Mouse (Mus musculus): ENCODE measurements around the gene Etv2.
A peak's percentile ranks its signal among the peaks of the same experiment; 100 is the strongest.

Gene Etv2

DNA sequence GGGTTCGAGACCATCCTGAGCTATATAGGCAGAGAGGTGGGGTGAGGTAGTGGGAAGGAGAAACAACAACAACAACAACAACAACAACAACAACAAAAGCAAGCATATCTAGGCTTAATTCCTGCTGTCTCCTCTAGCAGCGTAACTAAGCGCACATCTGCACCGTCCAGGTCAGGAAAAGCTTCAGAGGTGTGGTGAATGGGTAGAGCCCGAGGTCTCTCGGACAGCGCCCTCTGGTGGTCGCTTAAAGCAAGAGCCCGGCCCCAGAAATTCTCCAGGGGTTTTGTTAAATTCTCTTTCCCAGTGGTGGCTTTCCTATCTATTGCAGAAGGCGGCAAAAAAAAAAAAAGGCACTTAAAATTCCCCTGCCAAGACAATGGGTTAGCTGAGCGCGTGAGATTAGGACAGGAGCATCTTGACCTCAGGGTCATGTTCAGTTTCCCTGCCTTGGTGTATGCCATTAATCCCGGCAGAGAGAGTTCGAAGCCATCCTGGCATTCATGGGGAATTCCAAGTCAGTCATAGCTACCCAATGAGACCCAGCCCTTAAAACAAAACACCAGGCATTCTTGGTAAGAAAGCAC, 22.0 kb downstream of the Etv2 start:
- DNase-seq = peak; percentile 57 to 76

DNA sequence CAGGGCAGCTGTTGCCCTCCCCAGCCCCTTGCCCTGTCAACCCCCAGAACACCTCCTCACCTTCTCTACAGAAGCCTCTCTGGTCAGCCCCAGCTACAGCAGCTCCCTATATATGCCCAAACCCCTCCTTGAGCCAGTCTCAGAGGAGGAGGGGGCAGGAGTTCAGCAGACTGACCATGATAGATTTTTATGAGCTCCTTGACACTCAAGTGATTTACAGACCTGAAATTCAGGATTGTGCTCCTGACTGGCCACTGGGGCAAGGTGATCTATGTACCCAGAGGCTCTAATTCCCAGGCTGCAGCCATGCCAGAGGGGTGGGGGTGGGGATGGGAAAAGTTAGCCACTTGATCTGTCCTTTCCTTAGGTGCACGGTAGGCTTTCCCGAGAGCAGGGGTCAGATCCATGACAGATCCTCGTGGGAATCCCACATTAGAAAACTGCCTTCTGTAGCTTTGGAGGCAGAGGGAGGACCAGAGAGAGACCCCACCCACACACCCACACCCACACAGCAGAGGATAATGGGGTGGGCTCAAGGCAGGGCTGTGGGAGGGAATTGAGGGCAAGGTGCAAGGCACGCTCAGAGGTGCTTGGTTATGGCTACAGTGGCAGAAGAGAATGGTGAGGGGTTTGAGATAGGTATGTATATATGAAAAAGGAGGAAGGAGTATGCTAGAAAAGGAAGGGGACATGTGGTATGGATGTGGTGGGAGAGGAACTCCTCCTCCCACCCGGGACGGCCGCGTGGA, 22.8 kb downstream of the Etv2 start, which contains the start of gene Upk1a:
Upk1a (minus strand) TSS at position 194 of the 749 bp plus-strand sequence.
- DNase-seq = no peak

DNA sequence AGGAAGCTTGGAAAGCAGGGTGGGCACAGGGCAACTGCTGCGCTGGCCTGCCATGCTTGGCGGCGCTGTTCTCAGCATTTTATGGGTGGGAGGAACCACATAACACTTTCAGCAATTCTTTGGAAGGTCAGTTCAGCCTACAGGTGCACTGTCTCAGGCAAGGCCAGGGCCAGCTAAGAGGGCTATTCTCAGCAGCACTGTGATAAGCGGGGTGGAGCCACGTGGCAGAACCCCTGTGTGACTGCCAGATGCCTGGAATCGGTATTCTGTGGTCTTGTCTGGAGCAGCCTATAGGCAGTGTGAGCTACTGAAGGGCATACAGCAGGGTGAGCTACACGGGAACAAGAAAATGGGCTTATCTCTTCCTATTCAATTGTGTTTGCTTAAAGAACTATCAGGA, 25.6 kb downstream of the Etv2 start:
- no peak for DNase-seq

DNA sequence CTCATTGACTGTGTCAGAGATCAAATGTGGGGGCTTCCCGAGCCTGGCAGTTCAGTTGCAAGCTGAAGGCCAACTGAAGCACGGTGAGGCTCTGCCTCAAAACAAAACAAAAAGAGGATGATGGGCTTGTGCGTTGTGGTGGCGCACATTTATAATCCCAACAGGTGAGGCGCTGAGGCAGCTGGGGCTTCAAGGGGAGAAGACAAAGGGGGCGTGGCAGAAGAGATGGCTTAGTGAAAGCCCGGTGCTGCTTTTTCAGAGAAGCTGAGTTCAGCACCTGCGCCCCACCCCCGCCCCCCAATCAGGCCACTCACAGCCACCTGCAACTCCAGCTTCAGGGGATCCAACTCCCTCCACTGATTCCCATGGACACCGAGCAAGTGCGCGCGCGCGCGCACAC, 27.2 kb downstream of the Etv2 start:
- no peak for DNase-seq

DNA sequence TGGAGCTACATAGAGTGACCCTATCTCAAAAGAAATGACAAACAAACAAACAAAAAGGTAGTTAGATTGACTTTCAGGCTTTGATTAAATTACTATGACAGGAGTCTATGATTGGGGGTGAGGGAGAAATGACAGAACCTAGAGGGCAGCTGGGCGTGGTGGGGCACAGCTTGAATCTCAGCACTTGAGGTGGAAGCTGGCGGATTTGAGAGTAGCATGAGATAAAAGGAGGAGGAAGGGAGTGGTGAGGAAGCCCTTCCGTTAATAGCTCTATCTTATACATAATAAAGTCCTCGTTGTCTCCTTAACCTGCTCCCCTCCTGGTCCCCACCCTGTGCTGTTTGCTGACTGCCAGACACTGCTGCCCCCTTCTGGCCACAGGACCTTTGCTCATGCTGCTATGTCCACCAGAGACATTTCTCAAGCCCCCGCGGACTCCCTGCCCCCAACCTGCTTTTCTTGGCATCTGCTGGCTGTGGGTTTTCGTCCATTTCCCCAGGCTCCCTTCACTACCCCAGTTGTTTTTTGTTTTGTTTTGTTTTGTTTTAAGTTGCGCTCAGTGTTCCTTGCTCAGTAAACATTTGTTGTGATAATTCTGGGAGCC, 27.8 kb downstream of the Etv2 start:
- DNase-seq = peak; percentile 59 to 60

DNA sequence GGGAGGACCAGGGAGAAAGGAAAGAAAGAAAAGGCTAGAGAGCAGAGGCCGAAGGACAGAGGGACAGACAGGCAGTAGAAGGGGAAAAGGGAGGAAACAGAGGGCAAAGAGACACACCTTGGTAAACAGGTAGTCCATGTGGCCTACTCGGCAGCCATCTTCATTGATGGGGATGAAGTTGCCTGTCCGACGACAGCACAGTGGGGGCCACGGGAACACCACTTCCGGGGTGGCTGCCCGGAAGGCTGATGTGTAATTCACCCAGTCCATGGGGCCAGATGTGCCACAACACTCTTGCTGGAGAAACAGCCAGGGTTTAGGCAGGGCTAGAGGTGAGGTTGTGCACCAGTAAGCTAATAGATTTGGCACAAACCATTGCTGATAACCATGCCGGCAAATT, 30.7 kb downstream of the Etv2 start:
- DNase-seq = no peak

DNA sequence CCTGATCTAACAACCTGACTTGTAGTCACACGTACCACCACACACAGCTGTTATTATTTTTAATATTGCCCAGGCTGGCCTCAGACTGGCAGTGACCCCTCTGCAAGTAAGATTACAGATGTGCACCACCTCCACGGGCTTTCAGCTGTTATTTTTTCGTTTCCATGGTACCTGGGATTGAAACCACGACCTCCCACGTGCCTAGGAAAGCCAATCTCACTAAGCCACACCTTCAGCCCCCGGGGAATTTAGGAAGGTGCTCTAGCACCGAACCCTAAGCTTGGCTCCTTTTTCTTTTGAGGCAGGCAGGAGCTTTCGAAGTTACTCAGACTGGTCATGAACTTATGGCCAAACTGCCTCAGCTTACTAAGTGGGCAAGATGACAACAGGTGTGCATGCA, 31.2 kb downstream of the Etv2 start:
- DNase-seq = no peak

DNA sequence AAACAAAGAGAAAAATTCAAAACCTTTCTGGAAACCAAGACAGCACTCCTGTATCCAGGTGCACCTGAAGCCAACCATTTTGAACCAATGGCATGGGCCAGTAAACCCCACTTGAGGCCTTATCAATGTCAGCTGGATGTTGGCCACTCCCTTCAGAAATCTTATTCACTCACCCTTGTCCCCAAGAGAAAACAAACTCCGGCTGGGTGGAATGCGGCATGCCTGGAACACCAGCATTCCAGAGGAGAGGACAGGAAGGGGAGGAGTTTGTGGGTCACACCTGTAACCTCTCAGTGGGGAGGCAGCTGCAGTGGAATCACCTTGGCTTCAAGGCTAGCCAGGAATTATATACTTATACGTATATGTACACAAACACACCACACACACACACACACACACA, 33.1 kb downstream of the Etv2 start:
- no peak for DNase-seq

DNA sequence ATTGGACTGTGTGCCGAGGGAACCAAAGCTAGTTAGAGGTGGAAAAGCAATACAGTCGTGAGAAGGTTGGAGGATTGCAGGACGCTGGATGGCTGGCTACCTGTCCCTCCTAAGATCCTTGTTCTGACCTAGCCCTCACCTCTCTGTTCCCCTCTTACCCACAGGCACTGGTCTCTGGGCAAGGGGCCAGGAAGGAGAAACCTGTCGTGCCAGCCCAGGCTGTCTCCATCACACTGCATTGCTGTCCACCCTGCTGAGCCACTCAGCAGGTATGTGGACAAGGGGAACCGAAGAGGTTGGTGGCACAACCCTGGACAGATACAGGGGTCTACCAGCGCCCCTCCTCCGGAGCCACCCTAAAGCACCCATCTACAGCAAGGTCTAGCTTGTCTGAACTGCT, 35.0 kb downstream of the Etv2 start:
- peak; percentile 23 to 39 for DNase-seq

DNA sequence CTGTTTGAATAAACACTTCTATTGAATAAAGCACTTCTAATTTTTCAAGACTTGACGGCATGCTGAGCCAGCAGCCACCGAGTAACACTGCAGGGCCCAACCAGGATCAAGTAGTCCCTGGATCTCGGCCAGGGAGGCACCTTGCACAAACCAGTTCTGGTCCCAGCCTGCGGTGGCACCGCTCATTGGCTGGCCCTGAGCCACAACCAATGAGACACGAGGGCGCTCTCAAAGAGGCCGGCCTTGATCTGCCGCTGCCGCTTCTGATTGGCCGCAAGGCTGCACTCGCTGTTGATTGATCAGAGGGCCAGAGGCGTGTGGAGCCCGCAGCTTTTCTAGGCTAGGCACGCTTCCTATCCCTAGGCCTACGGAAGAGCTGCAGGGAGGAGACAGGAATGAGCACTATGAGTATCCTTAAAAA, 35.7 kb downstream of the Etv2 start:
- DNase-seq = peak; percentile 97 to 98

DNA sequence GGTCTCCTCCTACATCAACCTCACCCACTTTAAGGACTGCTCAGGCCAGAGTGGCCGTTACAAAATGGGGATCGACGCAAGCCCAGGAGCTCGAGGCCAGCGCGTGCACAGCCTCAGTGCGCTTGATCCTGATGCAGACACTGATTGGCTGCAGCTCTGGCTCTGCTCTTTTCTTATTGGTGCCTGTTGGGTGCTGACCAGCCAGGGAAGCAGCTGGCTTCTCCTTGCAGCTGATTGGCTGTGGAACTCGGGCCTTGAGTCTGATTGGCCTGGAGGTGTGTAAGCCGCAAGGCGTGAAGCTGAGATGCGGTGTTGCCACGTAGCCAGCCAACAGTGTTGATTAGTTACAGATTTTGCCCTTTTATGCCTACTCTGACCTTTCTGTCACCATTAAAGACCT, 36.9 kb downstream of the Etv2 start, which contains the start of gene Zbtb32:
Zbtb32 (minus strand) TSS at position 124 of the 400 bp plus-strand sequence.
- no peak for DNase-seq

DNA sequence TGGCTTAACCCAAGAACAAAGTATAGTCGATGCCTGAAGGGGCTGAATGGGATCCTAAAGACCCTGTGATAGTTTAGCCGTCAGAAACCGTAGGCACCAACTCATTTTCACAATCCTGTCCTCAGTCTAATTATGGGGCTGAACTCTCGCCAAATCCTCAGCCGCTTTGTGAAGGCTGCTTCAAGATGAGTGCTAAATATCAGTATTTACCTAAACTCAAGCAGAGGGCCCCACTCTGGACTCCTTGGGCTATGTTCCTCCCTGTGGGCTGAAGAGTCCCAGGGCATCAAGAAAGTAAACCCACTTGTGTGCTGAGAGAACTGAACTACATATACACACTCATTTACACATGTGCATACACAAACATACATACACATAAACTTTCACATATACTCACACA, 38.8 kb downstream of the Etv2 start:
- DNase-seq = no peak

DNA sequence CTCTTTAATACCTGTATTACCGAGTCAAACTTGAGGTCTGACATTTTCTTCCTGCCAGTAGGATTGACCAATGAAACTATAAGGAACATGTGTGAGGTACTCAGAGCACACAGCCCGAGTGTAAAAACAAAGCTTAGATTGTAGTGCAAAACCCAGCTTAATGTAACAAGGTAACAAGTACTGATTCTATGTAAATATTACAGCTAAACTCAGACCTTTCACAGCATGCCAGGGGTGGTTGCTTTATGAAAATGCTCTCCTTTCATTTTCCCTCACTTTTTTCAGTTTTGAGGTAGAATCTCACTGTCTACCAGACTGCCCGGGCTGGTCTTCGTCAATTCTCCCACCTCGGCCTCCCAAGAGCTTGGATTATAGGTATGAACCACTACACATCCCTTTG, 39.6 kb downstream of the Etv2 start:
- no peak for DNase-seq

DNA sequence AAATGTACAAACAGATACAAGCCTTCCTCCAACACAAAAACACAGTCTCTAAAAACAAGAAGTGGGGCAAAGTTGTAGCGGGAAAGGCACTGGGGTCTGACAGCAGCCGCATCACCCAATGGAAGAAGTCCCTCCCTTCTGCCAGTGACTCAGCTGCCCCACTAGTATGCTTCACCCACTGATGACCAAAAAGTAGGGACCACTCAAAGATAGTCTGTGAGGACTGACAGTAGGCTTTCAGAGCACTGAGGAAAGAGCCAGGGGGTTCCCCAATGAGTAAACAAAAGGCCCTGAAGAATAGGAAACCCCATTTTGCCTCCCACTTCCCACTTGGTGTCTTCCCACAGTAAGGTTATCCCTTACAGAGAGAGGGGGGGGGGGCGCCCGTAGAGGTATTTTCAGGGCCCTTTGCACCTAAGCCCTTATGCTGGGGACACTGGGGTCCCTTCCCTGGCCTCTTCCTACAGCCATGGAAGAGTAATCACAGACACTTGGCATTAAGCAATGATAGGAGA, 41.1 kb downstream of the Etv2 start:
- no peak for DNase-seq

DNA sequence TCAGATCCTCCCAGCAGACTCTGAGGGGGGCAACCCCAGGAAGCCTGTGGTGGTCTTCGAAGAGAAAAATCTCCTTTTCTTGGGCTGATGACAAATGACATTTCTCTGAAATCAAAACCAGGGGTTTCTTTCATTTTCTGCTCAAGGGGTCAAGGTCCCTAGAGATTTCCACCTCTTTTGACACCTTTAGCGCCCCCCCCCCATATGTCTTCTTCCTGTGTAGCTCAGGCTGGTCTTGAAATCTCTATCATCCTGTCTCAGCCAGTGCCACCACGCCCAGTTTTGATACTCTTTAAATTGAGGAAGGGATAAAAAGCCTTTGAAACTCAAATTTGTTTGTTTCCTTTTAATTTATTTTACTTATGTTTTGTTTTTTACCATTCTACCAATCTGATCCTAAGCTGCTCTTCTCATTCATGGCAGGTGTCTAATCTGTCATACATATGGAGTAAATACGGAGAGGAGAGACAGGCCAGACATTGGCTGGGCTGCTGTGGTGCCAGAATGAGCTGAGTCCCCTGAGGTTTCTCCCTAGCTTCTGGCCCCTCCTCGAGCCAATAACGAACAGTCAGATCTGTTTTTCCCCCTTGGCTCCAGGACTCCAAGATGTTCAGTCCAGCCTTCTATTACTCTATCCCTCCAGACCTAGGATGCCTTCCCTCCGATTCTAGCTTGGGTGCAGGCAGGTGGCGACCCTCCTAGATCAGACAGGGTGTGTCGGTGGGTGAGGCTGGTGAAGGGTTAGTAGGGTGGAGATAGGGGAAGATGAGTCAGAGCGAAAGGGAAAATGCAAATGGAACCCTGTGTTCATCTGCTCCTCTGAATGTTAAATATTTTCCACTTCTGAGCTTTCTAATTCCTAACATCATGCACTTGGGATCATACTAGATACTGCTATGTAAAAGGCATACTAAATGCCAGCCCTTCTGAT, 41.8 kb downstream of the Etv2 start:
- DNase-seq = no peak

DNA sequence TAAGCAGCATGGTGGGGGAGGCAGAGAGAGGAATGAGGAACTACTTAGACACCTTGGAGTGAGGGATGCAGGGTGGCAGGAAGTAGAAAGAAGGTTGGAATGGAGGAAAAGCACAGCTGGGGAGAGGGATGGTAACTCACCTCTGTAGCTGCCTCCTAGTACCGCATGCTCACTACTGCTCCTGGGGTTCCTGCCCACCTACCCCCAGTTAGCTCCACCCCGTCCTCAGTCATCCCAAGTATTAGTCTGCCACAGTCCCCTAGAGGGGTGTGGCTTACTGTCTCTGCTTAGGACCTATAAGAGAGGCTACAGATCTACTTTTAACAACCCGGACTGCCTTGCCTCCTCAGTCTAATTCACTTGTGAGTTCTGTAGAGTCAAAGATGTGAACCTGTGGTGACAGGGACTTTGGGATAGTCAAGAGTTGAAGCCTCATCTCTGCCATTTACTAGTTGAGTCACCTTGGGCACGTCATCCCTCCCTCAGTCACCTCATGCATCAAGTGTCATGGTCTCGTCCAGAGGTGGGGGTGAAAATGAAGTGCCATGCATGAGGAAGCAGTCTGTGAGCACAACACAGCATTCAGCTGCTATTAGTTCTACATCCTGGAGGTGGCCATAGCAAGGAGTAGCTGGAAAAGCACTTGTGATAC, 42.8 kb downstream of the Etv2 start:
- DNase-seq = no peak

DNA sequence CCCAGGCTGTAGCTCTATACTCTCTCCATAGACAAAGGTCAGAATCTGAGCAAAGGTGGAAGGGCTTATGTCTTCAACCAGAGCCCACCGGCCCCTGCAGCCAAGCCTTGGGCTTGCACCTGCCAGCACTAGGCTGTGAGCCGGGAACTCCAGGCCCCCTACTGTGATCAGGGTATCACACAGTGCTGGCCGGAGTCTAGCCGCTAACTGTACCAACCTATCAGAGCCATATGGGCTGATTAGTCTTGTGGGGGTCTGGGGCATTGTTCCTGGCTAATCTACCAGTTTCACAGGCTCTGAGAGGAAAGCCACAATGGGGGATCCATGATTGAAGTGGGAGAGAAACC, 44.1 kb downstream of the Etv2 start:
- no peak for DNase-seq

DNA sequence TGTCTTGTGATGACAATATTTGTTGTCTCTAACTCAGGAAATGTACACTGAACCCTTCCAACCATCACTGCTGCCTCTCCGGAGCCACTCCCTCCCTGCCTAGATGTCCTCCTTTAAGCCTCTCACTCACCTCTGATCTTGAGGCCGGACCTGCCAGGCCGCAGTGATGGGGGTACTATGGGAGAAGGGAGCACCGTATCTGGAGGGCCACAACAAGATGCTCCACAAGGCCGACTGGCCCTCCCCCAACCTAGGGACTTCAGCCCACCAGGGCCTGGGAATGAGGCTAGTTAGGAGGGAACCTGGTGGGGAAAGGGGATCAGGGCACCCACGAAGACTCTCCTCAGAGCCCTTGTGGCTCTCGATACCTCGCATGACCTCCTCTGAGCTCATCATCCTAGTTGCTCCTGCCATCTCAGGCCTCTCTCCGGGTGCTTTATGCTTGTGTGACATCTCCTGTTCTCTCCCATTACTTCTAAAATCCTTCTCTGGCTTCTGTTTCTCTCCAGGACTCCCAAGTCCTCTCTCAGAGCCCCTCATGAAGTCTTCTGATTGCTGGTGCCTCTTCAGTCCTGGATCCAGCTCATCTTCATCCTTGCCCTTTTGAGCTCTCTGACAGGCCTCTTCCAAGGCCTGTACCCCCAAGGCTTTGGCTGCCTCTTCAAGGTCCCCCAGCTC, 44.6 kb downstream of the Etv2 start:
- no peak for DNase-seq

DNA sequence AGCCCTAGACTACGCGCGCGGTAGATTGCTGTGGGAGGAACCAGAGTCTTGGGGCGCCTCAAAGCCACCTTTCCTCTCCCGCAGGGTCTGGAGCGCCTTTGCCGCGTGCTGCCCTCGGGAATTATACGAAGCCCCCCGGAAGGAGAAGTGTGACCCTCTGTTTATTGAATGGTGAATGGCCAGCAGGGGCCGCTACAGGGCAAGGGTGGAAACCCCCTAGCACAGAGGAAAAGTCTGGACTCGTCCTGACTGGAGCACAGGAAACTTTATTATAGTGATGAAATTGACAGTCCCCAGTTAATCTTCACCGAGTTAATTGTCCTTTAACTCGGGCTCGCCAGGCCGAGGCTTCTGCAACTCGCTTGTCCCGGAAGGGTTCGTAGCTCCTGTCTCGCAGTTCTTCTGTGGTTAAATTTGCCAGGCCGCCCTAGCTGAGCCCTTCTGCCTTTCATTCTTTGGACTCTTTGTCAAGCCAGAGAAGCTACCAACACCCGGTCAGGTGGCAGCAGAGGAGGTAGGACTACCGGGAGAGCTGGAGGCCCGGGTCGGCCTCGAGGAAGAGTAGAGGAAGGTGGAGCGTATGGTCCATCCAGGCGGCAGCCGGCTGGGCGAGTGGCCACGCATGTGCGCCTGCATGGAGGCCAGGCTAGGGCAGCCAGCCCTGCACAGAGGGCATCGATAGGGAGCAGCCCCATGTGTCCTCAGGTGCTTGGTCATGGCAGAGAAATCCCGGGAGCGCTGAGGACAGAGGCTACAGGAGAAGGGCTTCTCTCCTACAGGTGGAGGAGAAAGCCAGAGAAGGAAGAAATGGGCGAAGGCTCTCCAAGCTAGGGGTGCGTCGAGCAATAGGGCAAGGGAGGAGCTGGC, 46.0 kb downstream of the Etv2 start:
- DNase-seq = peak; percentile 82 to 88

DNA sequence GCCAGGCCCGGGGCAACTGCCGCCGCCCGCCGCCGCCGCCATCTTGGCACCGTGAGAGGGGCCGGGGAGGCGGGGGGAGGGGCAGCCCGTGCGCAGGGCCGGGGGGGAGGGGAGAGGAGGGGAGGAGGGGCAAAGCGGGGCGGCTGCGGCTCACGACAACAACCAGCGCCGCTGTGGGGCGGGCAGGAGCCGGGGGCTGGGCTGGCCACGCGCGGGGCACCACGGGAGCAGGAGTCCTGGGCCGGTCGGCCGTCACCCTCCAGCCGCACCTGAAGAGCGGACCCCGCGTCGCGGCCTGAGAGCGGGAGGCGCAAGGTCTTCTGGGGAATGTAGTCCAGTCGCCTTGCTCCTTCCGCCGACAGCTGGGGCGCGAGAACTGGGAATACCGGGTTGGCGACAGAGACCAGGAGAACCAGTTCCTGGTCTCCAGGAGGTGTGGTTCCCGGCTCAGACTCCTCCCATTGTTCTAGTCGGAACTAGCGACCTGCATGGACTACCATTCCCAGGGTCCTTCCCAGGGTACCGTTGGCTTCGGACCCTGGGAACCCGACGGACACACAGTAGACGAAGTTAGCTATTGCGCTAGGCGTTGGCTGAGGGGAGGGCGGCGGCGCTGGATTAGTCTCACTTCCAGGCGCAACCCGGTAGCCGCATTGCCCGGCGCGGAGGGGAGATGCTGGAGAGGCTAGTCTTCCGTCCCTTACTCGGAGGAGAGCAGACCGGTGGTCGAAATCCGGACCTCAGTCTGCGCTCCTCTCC, 46.8 kb downstream of the Etv2 start, which contains the start of gene Kmt2b:
Kmt2b (minus strand) TSS at position 51 of the 759 bp plus-strand sequence.
- DNase-seq = peak; percentile 96 to 98

Measured in cerebellum, adult 18-20 months (tissue).